Mouse (Mus musculus) kidney, adult 2 months (tissue): ENCODE results near the gene Ctps2. TPM values are rescaled to one million over a fixed set of nuclear protein-coding genes. Genes with fewer than 3 reads are reported as not detected.
A peak's percentile ranks its signal among the peaks of the same experiment; 100 is the strongest.

Source experiments
- DNase-seq: peaks from one replicate; pipeline ENCODE4 v3.0.0; 2021
- H3K27ac ChIP-seq: fragments of 200-500 bp; 2 replicates; pipeline ENCODE4 v1.5.1; 2012; ENCODE audit warnings: low read depth, low read length, control low read depth, inconsistent platforms; ENCODE audit not compliant: insufficient read depth
- H3K27me3 ChIP-seq: fragments of 200-500 bp; replicated peaks from 2 replicates; pipeline ENCODE4 v1.6.1; 2012; ENCODE audit warnings: mild to moderate bottlenecking, moderate library complexity, low read length, inconsistent platforms; ENCODE audit not compliant: control insufficient read depth, insufficient read depth
- H3K36me3 ChIP-seq: fragments of 200-500 bp; 2 replicates; pipeline ENCODE4 v1.6.1; 2012; ENCODE audit warnings: mild to moderate bottlenecking, moderate library complexity, low read length, inconsistent platforms; ENCODE audit not compliant: control insufficient read depth, insufficient read depth
- H3K4me1 ChIP-seq: fragments of 200-500 bp; 2 replicates; pipeline ENCODE4 v1.6.1; 2011; ENCODE audit warnings: low read length; ENCODE audit not compliant: control insufficient read depth, insufficient read depth
- H3K4me3 ChIP-seq: fragments of 200-500 bp; 2 replicates; pipeline ENCODE4 v1.5.1; 2011; ENCODE audit warnings: mild to moderate bottlenecking, low read depth, low read length, control low read depth; ENCODE audit not compliant: insufficient read depth
- CTCF ChIP-seq: fragments of 200-500 bp; conservative IDR thresholded peaks from 2 replicates; pipeline ENCODE4 v1.5.1; 2011; ENCODE audit warnings: low read depth, mild to moderate bottlenecking, control low read depth, low read length, moderate library complexity, mixed read lengths; ENCODE audit not compliant: insufficient read depth, insufficient read length
- POLR2A ChIP-seq: fragments of 200-500 bp; IDR thresholded peaks from one replicate; pipeline ENCODE4 v1.6.1; 2011; ENCODE audit warnings: low read depth, low read length, control low read depth
- WGBS: fragments of 180-500 bp; shearing (Covaris S2); methylation state at CpG from one replicate; pipeline ENCODE4 v1.1.7; 2018; 5-methylcytosine and 5-hydroxymethylcytosine counted together
- polyA plus RNA-seq: library from polyadenylated mRNA; depleted of rRNA; stranded (reverse); fragments of >200 nt; gene quantifications from 2 replicates; pipeline ENCODE4 v1.2.3, GENCODE M21; 2012

The Ctps2 gene
- polyA plus RNA-seq, 1 experiment: 27.3 TPM

DNA sequence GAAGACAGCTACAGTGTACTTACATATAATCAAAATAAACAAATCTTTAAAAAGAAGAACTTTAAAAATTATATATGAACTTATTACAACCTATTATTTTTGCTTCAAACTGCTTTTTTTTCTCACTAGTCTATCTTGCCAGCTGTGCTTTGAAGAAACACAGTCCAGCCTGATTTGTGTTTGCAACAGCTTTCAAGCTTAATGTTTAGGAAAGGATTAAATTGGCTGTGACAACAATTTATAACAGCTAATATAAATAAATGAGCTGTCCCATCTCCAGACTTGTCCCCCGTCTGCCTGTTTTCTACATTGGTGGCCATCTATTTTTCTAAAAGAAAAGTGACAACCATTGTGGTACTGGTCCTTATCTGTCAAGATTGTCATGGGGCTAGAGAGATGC lies 41.0 kb downstream of the Ctps2 start:
- DNase-seq: no peak
- Histone ChIP-seq H3K4me1 (no peaks in the 10 kb centered on the region), H3K27me3 (no peaks in the 10 kb centered on the region), H3K27ac (no peak overlapping the region), H3K36me3 (no peaks in the 10 kb centered on the region), H3K4me3 (no peak overlapping the region)
- WGBS: 78% methylated on average over 1 of the region's 1 CpGs
- no peak for TF ChIP-seq POLR2A

DNA sequence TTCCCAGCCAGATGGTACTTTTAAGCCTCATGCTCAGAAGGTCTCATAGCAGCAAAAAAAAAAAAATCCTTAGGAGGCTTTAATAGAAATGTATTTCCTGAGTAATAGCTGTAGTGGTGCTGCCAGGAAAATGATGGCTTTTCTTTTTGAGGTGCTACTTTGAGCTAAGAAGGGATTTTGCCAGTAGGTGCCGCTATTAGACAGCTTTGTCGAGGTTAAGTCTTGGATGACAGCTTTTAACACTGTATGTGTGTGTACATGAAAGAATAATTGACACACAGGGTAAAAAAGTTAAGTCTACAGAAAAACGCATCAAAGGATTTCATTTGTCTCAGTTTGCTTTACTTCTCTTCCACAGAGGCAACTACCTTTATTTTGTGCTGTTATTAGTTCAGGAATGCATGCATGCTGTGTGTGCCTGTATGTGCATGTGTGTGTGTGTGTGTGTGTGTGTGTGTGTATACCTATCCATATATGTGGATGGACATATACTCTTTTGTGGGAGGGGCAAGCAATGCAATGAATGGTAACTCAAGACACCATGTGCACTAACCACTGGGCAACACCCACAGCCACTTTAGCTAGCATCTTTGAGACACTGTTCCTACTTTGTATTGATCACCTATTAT lies 48.9 kb downstream of the Ctps2 start:
- peak; percentile 38 for DNase-seq
- TF ChIP-seq POLR2A (no peak), CTCF (0 out of 2 replicates have a peak, but pooled peaks have one; percentile 5)
- no peaks in the 10 kb centered on the region for H3K36me3 ChIP-seq
- WGBS: 16% methylated on average over 3 of the region's 3 CpGs
- no peak overlapping the region for H3K4me3 ChIP-seq
- no peak overlapping the region for H3K27ac ChIP-seq
- no peaks in the 10 kb centered on the region for H3K4me1 ChIP-seq
- H3K27me3 ChIP-seq: no peaks in the 10 kb centered on the region

- TF ChIP-seq POLR2A: no peak
- WGBS: 76% methylated on average over 3 of the region's 3 CpGs
- Histone ChIP-seq H3K27me3 (no peaks in the 10 kb centered on the region), H3K27ac (no peak overlapping the region), H3K4me1 (no peaks in the 10 kb centered on the region), H3K4me3 (no peak overlapping the region), H3K36me3 (no peaks in the 10 kb centered on the region)
- no peak for DNase-seq
Observed at GRCm38 (mm10) chrX:162957921-162958320, 56.9 kb downstream of the Ctps2 start.

- H3K27ac ChIP-seq: peak overlapping the region; percentile 68; the same call in 1 of the 2 replicates
- H3K4me3 ChIP-seq: no peak overlapping the region
- TF ChIP-seq POLR2A (no peak), CTCF (no peak)
- H3K4me1 ChIP-seq: peaks cover 4% of the 10 kb centered on the region; the same call in 1 of the 2 replicates
- DNase-seq: peak; percentile 23
- H3K27me3 ChIP-seq: no peaks in the 10 kb centered on the region
- H3K36me3 ChIP-seq: no peaks in the 10 kb centered on the region
- 26% methylated on average over 3 of the region's 4 CpGs for WGBS
Observed at GRCm38 (mm10) chrX:162963840-162964239, 62.8 kb downstream of the Ctps2 start.

DNA sequence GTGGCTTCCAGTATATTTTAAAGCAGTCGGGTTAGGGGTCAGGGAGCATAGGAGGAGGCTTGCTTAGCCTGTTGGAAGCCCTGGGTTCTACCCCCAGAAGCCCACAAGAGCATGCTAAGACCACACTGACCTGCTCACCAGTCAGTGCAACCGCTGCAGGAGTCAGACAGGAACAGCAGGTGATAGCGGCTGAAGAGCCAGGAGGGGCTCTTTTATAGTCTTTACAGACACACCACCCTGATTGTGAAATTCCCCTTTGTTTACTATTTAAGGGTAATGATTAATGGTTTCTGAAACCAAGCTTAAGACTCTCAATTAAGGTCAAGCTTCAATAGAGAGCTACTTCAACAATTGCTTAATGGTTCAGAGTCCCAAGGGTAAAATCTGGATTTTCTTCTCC lies 63.3 kb downstream of the Ctps2 start, which contains the start of gene S100g:
TSS of gene S100g (minus strand) at position 217 of the 400 bp plus-strand sequence.
- H3K4me1 ChIP-seq: peaks cover 4% of the 10 kb centered on the region; the same call in 1 of the 2 replicates
- DNase-seq: peak; percentile 37
- no peaks in the 10 kb centered on the region for H3K36me3 ChIP-seq
- H3K4me3 ChIP-seq: no peak within 1 kb of the TSS
- TF ChIP-seq CTCF: no peak
- TF ChIP-seq POLR2A: no peak
- peak within 1 kb of the TSS; percentile 68 for H3K27ac ChIP-seq
- WGBS: 27% methylated on average over 3 of the region's 3 CpGs
- no peaks in the 10 kb centered on the region for H3K27me3 ChIP-seq

DNA sequence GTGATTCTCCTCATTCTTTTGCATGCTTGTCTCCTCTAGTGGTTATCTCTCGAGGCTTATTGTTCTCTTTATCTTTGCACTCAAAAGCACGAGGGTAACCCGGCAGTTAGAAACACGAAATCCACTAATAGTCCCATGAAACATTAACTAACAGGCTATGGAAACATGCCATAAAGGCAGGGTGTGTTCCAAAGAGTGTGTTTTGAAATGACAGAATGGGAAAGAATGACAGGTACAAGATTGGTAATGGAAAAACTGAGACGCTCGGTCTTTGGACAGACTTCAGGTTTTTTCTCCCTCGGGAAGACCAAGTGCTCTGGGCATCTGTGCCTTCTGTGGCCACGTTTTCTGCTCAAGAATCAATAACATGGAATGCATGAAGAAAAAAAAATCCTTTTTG lies 66.4 kb downstream of the Ctps2 start:
- 35% methylated on average over 8 of the region's 8 CpGs for WGBS
- Histone ChIP-seq H3K36me3 (no peaks in the 10 kb centered on the region), H3K4me3 (no peak overlapping the region), H3K4me1 (peaks cover 4% of the 10 kb centered on the region; the same call in 1 of the 2 replicates), H3K27ac (peak overlapping the region; percentile 9; the same call in 1 of the 2 replicates), H3K27me3 (no peaks in the 10 kb centered on the region)
- TF ChIP-seq CTCF: no peak
- no peak for TF ChIP-seq POLR2A
- DNase-seq: peak; percentile 66

DNA sequence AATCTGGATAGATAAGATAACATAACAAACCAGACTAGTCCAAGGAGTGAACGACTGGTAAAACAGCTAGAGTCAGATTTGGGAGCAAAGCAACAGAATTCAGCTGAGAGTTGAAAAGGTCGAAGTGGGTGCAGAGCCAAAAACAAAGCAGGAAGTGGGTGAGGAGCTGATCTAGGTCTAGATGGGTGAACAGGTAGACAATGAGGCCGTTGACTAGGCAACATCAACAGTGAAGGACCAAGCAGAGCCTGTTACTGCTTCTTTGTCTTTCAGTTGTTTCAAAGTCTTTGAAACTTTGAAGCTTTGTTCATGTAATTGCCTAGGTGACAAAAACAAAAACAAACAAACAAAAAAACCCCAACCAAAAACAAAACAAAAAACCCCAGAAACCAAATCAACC lies 75.2 kb downstream of the Ctps2 start:
- WGBS: 86% methylated on average over 3 of the region's 3 CpGs
- no peaks in the 10 kb centered on the region for H3K27me3 ChIP-seq
- H3K27ac ChIP-seq: no peak overlapping the region
- no peak overlapping the region for H3K4me3 ChIP-seq
- H3K36me3 ChIP-seq: no peaks in the 10 kb centered on the region
- no peak for DNase-seq
- TF ChIP-seq POLR2A: no peak
- no peak for TF ChIP-seq CTCF
- no peaks in the 10 kb centered on the region for H3K4me1 ChIP-seq
